Mouse (Mus musculus): ENCODE results near the gene Dnah3.

Dnah3 gene

GRCm38 (mm10) chr7:120095180-120095579 lies at the start of gene Dnah3:
Gene Dnah3, minus strand, starts transcription at chr7:120095280.
- DNase-seq, result no peak

- no peak for DNase-seq
Measured at GRCm38 (mm10) chr7:120142743-120143142, 47.7 kb upstream of the Dnah3 start.

- DNase-seq, result no peak
Measured at GRCm38 (mm10) chr7:120128951-120129350, 33.9 kb upstream of the Dnah3 start.

- no peak for DNase-seq
Measured at GRCm38 (mm10) chr7:120127686-120128059, 32.6 kb upstream of the Dnah3 start.

GRCm38 (mm10) chr7:120126976-120127685 lies 32.1 kb upstream of the Dnah3 start:
- no peak for DNase-seq

GRCm38 (mm10) chr7:120124844-120125243 lies 29.8 kb upstream of the Dnah3 start:
- DNase-seq, result no peak

- no peak for DNase-seq
Measured at GRCm38 (mm10) chr7:120123776-120124175, 28.7 kb upstream of the Dnah3 start.

GRCm38 (mm10) chr7:120117529-120117928 lies 22.4 kb upstream of the Dnah3 start:
- DNase-seq, result no peak

- no peak for DNase-seq
Measured at GRCm38 (mm10) chr7:120116976-120117375, 21.9 kb upstream of the Dnah3 start.

GRCm38 (mm10) chr7:120109676-120110075 lies 14.6 kb upstream of the Dnah3 start:
- DNase-seq, result no peak

GRCm38 (mm10) chr7:120106356-120106755 lies 11.3 kb upstream of the Dnah3 start:
- no peak for DNase-seq

- DNase-seq, result no peak
Measured at GRCm38 (mm10) chr7:120104975-120105374, 9.9 kb upstream of the Dnah3 start.

GRCm38 (mm10) chr7:120103019-120103567 lies 8.0 kb upstream of the Dnah3 start:
- no peak for DNase-seq

GRCm38 (mm10) chr7:120102164-120102972 lies 7.3 kb upstream of the Dnah3 start, which contains the start of gene Tmem159:
Gene Tmem159, plus strand, starts transcription at chr7:120102353.
- peak; percentile 24 to 38 for DNase-seq

GRCm38 (mm10) chr7:120098403-120098802 lies 3.3 kb upstream of the Dnah3 start:
- DNase-seq, result peak; percentile 9 to 18

- DNase-seq, result no peak
Measured at GRCm38 (mm10) chr7:120097845-120098244, 2.8 kb upstream of the Dnah3 start.

GRCm38 (mm10) chr7:120094216-120094615 lies 864 bp downstream of the Dnah3 start:
- DNase-seq, result no peak

GRCm38 (mm10) chr7:120093033-120093432 lies 2.0 kb downstream of the Dnah3 start:
- no peak for DNase-seq

GRCm38 (mm10) chr7:120080177-120080576 lies 14.9 kb downstream of the Dnah3 start:
- DNase-seq, result no peak

- DNase-seq, result no peak
Measured at GRCm38 (mm10) chr7:120069164-120069563, 25.9 kb downstream of the Dnah3 start.

GRCm38 (mm10) chr7:120068114-120068513 lies 27.0 kb downstream of the Dnah3 start:
- DNase-seq, result no peak

- DNase-seq, result no peak
Measured at GRCm38 (mm10) chr7:120064045-120064444, 31.0 kb downstream of the Dnah3 start.

GRCm38 (mm10) chr7:120055479-120055878 lies 39.6 kb downstream of the Dnah3 start:
- DNase-seq, result no peak

GRCm38 (mm10) chr7:120054016-120054415 lies 41.1 kb downstream of the Dnah3 start:
- DNase-seq, result no peak
